Mouse (Mus musculus) adrenal gland, adult (tissue): ENCODE data around the gene Oxt.

Experiments used
- DNase-seq, 2 experiments: peaks; one replicate each; pipeline ENCODE4 v3.0.0; 2022 to 2023; ENCODE audit warnings: low spot score in 1 of 2; ENCODE audit not compliant: inconsistent age in 2 of 2

The Oxt gene

DNA sequence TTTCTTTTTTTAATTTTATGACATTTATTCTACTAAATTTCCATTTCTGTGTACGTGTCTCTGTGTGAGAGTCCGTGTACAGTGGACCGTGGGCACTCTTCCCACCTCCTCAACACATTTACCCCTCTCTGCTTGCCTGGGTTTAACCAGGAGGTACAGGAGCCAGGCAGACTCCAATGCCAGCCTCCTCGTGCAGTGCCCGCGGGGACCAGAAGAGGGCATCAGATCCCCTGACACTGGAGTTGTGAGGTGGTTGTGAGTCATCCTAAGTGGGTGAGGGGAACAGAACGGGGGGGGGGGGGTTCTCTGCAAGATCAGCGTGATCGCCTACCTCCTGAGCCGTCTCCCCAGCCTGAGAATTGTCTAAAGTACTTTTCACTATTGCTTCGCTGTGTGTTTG is 2.2 kb downstream of the Oxt start:
- peak; percentile 70 to 92 for DNase-seq

DNA sequence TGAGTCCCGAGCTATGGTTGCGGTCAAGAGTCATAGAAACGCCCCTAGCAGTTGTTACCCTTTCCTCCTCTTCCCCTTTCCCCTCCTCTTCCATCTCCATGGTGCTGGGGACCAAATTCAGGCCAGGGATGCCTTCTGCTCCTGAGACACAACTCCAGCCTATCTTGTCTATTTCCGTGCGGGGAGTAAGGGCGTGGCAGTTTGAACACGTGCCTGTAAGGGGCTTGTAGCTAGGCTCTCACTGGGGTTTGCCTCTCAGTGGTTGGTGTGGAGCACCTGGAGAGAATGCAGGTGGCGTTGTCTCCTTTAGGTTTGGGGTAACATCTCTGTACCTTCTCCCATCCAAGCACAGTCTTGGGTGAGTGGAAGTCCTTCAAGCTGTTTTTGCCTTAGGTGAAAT is 3.8 kb downstream of the Oxt start:
- no peak for DNase-seq

DNA sequence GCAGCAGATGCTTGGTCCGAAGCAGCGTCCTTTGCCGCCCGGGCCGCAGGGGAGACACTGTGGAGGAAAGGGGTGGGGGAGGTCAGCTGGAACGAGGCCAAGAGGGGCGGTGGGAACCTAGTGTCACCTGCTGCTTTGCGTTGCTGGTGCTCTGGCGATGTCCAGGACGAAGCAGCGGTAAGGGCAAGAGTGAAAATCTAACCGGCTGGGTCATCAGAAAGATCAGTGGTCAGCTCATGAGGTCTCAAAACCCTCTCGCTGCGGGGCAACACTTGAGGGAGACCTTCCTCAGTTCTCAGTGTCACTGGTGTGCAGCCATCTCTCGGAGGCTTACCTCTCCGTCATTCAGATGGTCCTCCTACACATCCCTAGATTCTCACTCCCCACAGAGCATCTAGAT is 5.2 kb downstream of the Oxt start:
- no peak for DNase-seq

DNA sequence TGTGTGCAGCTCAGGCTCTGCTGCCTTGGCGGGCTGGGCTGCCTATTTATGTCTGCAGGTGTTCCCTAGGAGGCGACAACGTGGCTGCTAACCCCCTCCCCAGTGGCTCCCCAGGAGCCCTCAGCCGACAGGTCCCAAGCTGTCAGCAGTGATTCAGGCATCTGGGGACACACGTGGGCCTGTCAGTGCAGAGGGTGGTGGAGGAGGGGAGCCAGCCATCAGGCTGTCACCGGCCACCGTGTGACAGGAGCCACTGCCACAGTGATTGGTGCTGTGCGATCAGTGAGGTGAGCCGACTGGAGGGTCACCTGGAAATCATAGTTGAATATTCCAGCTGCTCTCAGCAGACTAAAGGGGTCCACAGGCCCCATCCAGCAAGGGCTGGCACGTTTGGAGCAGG is 6.6 kb downstream of the Oxt start, which contains the start of gene Avp:
Avp (minus strand) TSS at position 3 of the 400 bp plus-strand sequence.
- no peak for DNase-seq

DNA sequence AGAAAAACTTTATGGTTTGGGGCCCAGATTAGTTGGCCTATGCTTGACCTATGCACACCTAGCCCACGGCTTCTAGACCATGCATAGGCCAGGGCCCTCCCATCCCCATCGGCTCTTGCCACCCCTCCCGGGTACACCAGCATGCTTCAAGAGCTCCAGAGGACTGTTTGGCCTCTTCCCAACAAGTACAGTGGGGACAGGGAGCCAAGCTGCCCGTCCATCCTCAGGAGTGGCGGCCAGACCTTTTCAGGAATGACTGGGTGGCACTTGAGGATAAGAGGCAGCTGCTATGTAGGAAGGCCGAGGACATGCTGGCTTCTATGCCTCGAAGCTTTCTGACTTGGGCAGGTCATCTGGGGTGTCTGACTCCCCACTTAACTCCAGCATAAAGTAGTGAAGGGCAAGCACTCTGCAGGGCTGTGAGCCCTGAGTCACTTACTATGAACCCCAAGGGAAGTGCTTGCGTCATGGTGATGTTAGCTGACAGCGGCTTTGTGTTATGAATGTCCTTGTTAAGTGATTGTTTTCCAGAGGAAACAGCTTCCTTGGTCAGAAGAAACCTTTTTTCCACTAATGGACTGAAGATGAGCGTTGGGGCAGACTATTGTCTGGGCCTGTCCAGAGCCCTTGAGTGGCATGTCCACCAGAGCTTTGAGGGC is 8.1 kb downstream of the Oxt start:
- DNase-seq = peak in 1 of 2 experiments; percentile 72

DNA sequence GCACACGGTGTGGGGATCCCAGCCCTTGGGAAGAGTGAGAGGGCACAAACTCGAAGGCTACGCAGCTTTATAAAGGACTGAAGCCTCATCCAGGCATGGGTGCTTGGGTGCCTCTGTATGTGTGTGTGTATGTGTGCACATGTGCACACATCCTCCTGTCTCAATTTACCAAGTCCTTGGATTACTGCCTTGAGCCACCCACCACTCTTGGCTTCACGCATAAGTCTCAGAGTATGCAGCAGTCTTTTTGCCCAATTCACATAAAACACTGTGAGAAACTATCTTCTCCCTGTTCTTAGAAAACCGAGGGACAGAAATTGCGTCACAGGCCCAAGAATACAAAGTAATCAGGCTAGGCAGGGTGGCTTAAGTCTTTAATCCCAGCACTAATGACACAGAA is 10.0 kb downstream of the Oxt start:
- DNase-seq = no peak

DNA sequence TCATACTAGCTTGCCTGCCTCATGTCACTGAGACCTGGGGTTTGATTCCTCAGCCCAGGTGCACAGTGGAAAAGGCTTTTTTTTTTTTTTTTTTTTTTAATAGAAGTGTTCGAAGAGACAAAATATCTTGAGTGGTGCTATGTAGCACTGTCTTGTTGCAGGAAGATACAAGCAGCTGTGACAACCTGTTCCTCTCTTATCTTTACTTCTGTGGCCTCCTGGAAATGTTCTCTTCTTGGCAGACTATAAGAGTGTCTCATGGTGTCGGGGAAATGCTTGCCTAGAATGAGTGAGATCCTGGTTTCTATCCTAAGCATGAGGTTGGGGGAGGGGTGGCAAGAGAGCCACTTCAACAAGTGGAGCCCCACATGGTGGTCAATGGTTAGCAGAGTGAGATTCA is 12.4 kb downstream of the Oxt start:
- DNase-seq = no peak

DNA sequence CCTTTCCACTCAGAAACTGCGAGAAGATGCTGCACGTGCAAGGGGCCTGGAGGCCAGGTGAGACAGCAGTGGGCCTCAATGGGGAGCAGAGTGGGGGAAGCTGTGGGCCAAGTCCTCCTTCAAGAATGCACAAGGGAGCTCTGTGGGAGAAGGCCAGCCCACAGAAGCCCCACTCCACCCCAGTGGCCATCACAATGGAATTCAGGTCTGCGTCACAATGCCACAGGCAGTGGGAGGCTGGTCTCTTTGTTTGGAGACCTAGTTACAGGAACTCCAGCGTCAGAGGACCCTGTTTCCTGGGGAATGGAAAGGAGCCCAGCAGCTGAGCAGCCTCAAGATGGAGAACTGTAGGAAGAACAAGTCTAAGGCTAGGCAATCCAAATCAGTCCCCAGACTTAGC is 13.2 kb downstream of the Oxt start:
- DNase-seq = no peak

DNA sequence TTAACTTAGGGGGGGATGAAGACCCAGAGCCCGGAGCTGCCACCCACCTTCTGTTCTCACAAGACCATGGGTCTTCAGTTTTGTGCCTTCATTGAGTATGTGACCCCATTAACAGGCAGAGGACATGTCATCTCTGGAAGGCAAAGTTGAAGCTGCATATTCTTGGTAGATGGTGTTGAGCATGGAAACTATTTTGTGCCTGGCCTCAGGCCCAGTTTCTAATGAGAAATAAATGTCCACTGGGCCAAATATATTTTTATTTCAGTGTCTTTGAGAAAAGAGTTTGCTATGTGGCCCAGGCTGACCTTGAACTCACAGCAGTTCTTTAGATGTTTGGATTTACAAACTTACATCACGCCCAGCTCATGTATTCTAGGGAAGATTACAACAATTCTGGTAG is 13.8 kb downstream of the Oxt start:
- DNase-seq = no peak

DNA sequence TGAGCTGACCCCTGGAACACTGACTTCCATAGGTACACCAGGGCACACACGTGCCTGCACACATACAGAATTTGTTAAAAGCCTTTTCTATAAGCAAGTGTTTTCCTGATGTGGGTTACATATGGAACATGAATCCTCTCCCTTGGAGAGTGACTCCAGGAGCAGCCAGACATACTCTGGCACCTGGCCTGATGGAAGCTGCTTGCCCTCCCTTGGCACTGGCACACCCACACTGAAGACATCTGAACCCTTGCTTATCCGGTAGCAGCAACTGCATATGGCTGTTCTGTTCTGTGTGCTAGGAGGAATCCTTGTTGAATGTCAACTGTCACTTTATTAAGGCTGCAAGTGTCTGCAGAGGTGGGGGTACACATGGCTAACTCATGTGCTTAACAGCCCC is 15.0 kb downstream of the Oxt start:
- DNase-seq = no peak

DNA sequence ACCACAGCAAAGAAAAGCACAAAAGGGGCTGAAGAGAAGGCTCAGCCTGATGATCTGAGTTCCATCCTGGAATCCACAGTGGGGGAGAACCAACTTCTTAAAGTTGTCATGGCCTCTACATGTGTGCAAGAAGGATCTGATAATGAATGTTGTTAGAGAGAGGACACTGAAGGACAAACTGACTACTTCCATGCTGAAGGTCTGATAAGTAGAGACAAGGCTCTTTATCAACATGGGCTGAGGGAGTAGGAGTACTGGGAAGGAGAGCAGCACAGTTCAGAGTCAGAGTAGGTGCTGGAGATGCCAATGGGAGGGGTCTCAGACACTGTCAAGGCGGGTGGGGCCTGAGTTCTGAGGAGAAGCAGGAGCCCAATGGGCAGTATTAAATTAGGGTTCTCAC is 19.6 kb downstream of the Oxt start:
- DNase-seq = no peak

DNA sequence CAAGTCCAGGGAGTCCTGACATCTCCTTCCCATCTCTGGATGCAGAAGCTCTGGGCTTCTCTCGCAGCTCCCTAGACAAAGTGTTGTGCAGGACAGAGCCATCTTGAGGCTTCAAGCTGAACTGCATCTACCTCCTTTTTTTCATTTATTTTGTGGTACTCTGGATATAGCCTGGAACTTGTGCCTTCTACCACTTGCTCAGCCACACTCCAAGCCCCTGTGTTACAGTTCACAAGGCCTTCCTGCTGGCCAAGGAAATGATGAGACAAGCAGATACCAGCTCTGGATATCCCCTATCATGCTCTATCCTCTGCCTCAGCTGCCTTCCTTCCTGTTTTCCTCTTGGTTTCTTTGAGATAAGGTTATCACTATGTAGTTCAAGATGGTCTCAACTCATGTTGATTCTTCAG is 21.6 kb downstream of the Oxt start:
- DNase-seq = peak in 1 of 2 experiments; percentile 66

DNA sequence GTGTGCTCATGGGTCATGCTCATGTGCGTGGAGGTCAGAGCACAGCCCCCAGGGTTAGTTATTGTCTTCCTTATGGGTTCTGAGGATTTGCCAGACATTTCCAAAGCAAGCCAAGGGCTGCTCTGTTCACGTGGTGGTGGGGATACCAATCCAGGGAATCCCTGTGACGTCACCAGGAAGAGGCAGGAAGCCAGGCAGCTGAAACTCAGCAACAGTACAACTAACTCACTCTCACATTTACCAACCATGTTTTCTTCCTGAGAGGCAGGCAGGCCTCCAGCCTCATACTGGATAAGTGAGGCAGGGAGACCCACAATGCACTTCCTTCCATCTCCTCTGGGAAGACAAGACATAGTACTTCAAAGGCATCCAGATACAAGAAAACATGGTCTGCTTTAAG is 22.4 kb downstream of the Oxt start:
- DNase-seq = no peak

DNA sequence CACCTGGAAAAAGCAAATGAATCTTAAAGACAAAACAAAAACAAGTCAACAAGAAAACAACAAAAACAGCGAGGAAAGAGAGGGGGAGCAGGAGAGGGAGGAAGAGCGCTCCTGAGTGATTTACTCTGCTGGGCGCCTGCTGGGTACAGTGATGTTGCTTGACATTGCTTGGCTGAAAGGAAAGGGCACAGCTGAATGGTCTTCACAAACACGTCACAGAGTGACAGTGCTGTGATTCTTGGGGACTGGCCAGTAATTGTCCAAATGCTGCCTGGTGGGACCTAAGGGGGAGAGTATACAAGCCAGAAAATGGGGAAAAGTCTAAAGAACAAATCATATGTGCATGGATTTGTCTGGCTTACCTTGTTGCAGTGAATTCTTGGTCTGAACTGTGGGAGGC is 26.2 kb downstream of the Oxt start:
- DNase-seq = no peak

DNA sequence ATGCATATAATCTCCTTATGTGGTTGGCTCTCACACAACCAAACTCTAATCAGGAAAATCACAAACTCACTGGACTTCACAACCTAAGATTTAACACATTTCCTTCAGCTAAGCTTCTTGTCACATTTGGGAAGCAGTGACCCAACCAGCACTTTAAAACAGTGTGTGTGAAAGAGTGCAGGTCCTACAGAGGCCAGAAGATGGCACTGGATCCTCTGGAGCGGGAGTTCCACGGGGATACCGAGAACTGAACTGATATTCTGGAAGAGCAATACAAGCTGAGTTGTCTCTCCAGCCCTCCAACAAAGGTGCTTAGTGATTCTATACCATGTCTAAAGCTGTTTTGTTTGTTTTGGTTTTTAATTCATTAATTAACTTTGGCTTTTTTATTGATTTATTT is 37.1 kb downstream of the Oxt start:
- peak in 1 of 2 experiments; percentile 68 for DNase-seq

DNA sequence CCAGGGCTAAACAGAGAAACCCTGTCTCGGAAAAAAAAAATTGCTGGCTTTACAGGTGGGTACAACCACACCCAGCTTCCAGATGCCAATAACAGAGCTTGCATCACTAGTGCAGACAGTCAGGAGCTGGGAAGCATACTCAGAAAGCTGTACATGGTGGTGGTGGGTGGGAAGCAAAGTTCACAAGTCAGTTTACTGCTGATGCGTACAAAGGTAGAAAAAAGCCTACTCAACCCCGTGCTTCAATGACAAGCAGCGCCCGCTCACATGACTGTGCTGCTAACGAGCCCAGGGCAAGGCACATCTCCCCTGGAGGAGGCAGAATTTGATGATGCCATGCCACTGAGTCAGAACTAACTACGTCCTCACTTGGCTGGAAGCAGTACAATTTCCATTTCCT is 43.0 kb downstream of the Oxt start:
- DNase-seq = no peak
